Mouse (Mus musculus) CH12.LX (cell line): ENCODE measurements at regions not wholly inside any gene's neighbourhood (a gene's known extent, or its start where the extent isn't known, plus 50 kb on each side); places are given as distances from the start of the nearest gene placed in this dataset.

ENCODE experiments used
- DNase-seq: peaks from one replicate; pipeline ENCODE4 v3.0.0-alpha.2; 2013; ENCODE audit errors: extremely low read depth
- H3K27ac ChIP-seq: 2 replicates; pipeline ENCODE4 v1.5.1; 2012; ENCODE audit warnings: low read depth, mild to moderate bottlenecking, control low read depth, moderate library complexity; ENCODE audit not compliant: insufficient read depth
- H3K27me3 ChIP-seq: replicated peaks from 2 replicates; pipeline ENCODE3; 2012; ENCODE audit warnings: inconsistent platforms
- H3K36me3 ChIP-seq, 2 experiments: replicated peaks in 1 of 2; 2 replicates each; pipeline versions ENCODE3 to v1.6.1; 2012; ENCODE audit warnings: inconsistent platforms in 1 of 2, low read length in 1 of 2, mild to moderate bottlenecking in 1 of 2, mixed read lengths in 1 of 2, moderate library complexity in 1 of 2; ENCODE audit not compliant: control insufficient read depth in 1 of 2, insufficient read depth in 1 of 2
- H3K4me1 ChIP-seq, 2 experiments: 2 replicates each; pipeline ENCODE4 v1.6.1; 2012; ENCODE audit warnings: inconsistent platforms in 1 of 2, moderate library complexity in 1 of 2; ENCODE audit not compliant: insufficient read depth in 2 of 2, control insufficient read depth in 1 of 2
- H3K4me2 ChIP-seq: 2 replicates; pipeline ENCODE4 v1.6.1; 2012; ENCODE audit warnings: low read depth, mild to moderate bottlenecking, control low read depth; ENCODE audit not compliant: poor library complexity, insufficient read depth, severe bottlenecking
- H3K4me3 ChIP-seq, 3 experiments: fragments of 150-350 bp in 1 of 3; sonication (generic) in 1 of 3; replicated peaks in 1 of 3; 2 replicates each; pipeline versions ENCODE3 to v1.5.1; 2011 to 2012; ENCODE audit warnings: low read depth in 2 of 3, low read length in 2 of 3, mild to moderate bottlenecking in 2 of 3, moderate library complexity in 2 of 3, control low read depth in 1 of 3, improper control_type of control experiment in 1 of 3, inconsistent platforms in 1 of 3, mixed read lengths in 1 of 3; ENCODE audit not compliant: poor library complexity in 1 of 3
- H3K79me2 ChIP-seq: replicated peaks from 2 replicates; pipeline ENCODE4 v1.6.1; 2012; ENCODE audit warnings: mild to moderate bottlenecking, moderate library complexity; ENCODE audit not compliant: control insufficient read depth, poor library complexity, insufficient read depth, severe bottlenecking; ENCODE audit errors: extremely low read depth
- H3K9ac ChIP-seq: 2 replicates; pipeline ENCODE4 v1.6.1; 2012; ENCODE audit warnings: low read depth, mild to moderate bottlenecking, control low read depth, moderate library complexity; ENCODE audit not compliant: insufficient read depth
- H3K9me3 ChIP-seq: replicated peaks from 2 replicates; pipeline ENCODE3; 2012; ENCODE audit warnings: low read length, inconsistent platforms, mixed read lengths
- BHLHE40 ChIP-seq: IDR thresholded peaks from 2 replicates; pipeline ENCODE4 v1.6.1; 2011; ENCODE audit warnings: mild to moderate bottlenecking, low read depth, low read length, improper control_type of control experiment
- CHD1 ChIP-seq: IDR thresholded peaks from 2 replicates; pipeline ENCODE4 v1.6.1; 2012; ENCODE audit warnings: low read depth, low read length, improper control_type of control experiment, inconsistent platforms
- E2F4 ChIP-seq: IDR thresholded peaks from 2 replicates; pipeline ENCODE4 v1.6.1; 2011; ENCODE audit warnings: low read depth, low read length, improper control_type of control experiment; ENCODE audit not compliant: insufficient replicate concordance
- ELF1 ChIP-seq: IDR thresholded peaks from 2 replicates; pipeline ENCODE4 v1.6.1; 2014; ENCODE audit warnings: low read depth, mild to moderate bottlenecking, inconsistent platforms, low read length, improper control_type of control experiment
- GABPA ChIP-seq: IDR thresholded peaks from 2 replicates; pipeline ENCODE4 v1.6.1; 2012; ENCODE audit warnings: low read depth, low read length, improper control_type of control experiment, inconsistent platforms; ENCODE audit not compliant: insufficient replicate concordance
- HCFC1 ChIP-seq: IDR thresholded peaks from 2 replicates; pipeline ENCODE4 v1.6.1; 2012; ENCODE audit warnings: low read depth, mild to moderate bottlenecking, inconsistent platforms, low read length, improper control_type of control experiment
- IRF4 ChIP-seq: IDR thresholded peaks from 2 replicates; pipeline ENCODE4 v1.6.1; 2014; ENCODE audit warnings: low read depth, mild to moderate bottlenecking, inconsistent platforms, low read length, improper control_type of control experiment
- MAX ChIP-seq: IDR thresholded peaks from 2 replicates; pipeline ENCODE4 v1.6.1; 2011; ENCODE audit warnings: low read length, improper control_type of control experiment
- MEF2A ChIP-seq: IDR thresholded peaks from 2 replicates; pipeline ENCODE4 v1.6.1; 2014; ENCODE audit warnings: low read depth, mild to moderate bottlenecking, inconsistent platforms, low read length, improper control_type of control experiment, borderline replicate concordance
- NELFE ChIP-seq: IDR thresholded peaks from 2 replicates; pipeline ENCODE4 v1.6.1; 2011; ENCODE audit warnings: low read depth, low read length, improper control_type of control experiment
- POLR2AphosphoS2 ChIP-seq: IDR thresholded peaks from 2 replicates; pipeline ENCODE4 v1.6.1; 2011; ENCODE audit warnings: low read depth, low read length, improper control_type of control experiment
- SMC3 ChIP-seq: IDR thresholded peaks from 2 replicates; pipeline ENCODE4 v1.6.1; 2011; ENCODE audit warnings: low read depth, low read length, improper control_type of control experiment
- TBP ChIP-seq: conservative IDR thresholded peaks from 2 replicates; pipeline ENCODE4 v1.6.1; 2011; ENCODE audit warnings: low read depth, low read length, improper control_type of control experiment
- USF1 ChIP-seq: IDR thresholded peaks from 2 replicates; pipeline ENCODE4 v1.6.1; 2014; ENCODE audit warnings: low read depth, mild to moderate bottlenecking, inconsistent platforms, low read length, improper control_type of control experiment
- ZC3H11A ChIP-seq: IDR thresholded peaks from 2 replicates; pipeline ENCODE4 v1.6.1; 2012; ENCODE audit warnings: low read depth, mild to moderate bottlenecking, inconsistent platforms, low read length, improper control_type of control experiment
- ZKSCAN1 ChIP-seq: IDR thresholded peaks from 2 replicates; pipeline ENCODE4 v1.6.1; 2012; ENCODE audit warnings: low read depth, inconsistent platforms, low read length, improper control_type of control experiment, borderline replicate concordance
- ZMIZ1 ChIP-seq: IDR thresholded peaks from 2 replicates; pipeline ENCODE4 v1.6.1; 2012; ENCODE audit warnings: low read depth, mild to moderate bottlenecking, inconsistent platforms, low read length, improper control_type of control experiment
- ZNF384 ChIP-seq: IDR thresholded peaks from 2 replicates; pipeline ENCODE4 v1.6.1; 2012; ENCODE audit warnings: low read depth, low read length, improper control_type of control experiment, inconsistent platforms
- dilution Hi-C: fragments of 300-500 bp; cut with MboI; formaldehyde crosslinking; loops from 2 replicates; pipeline ENCODE4 v1.14.3; 2020; ENCODE audit warnings: low sequenced_read_pairs; ENCODE audit not compliant: extremely low pct_unique_long_range_greater_than_20kb, extremely low pct_ligation_motif_present
- in situ Hi-C: fragments of 300-500 bp; cut with MboI; formaldehyde crosslinking; loops from 3 replicates; pipeline ENCODE4 v1.14.3; 2019; ENCODE audit warnings: low sequenced_read_pairs, low pct_ligation_motif_present, low pct_unique_long_range_greater_than_20kb, mixed read lengths

- H3K4me1 ChIP-seq: no peaks in the 10 kb centered on the region
- no peak for DNase-seq
- H3K4me3 ChIP-seq: no peak overlapping the region
- no peaks in the 10 kb centered on the region for H3K36me3 ChIP-seq
- H3K27ac ChIP-seq: no peak overlapping the region
- TF ChIP-seq MAX (no peak), ZC3H11A (no peak), USF1 (no peak), IRF4 (no peak), SMC3 (no peak), ZNF384 (no peak), MEF2A (no peak), ZMIZ1 (no peak), GABPA (no peak), BHLHE40 (no peak), TBP (no peak), ELF1 (no peak), POLR2AphosphoS2 (no peak), NELFE (no peak), CHD1 (no peak), ZKSCAN1 (no peak)
- H3K4me2 ChIP-seq: no peak overlapping the region
- H3K9ac ChIP-seq: no peak overlapping the region
- in situ Hi-C loops (no loop called here), dilution Hi-C loops (no loop called here)
- no peaks in the 10 kb centered on the region for H3K27me3 ChIP-seq
- no peaks in the 10 kb centered on the region for H3K79me2 ChIP-seq
- H3K9me3 ChIP-seq: no peaks in the 10 kb centered on the region
Observed at GRCm38 (mm10) chr9:31765401-31765800, 147.9 kb downstream of the Barx2 start.

- no peak overlapping the region for H3K4me3 ChIP-seq
- no peaks in the 10 kb centered on the region for H3K9me3 ChIP-seq
- in situ Hi-C loops: no loop called here
- H3K4me2 ChIP-seq: no peak overlapping the region
- H3K27ac ChIP-seq: no peak overlapping the region
- TF ChIP-seq BHLHE40 (no peak), CHD1 (no peak), E2F4 (no peak), HCFC1 (no peak)
- no peaks in the 10 kb centered on the region for H3K36me3 ChIP-seq
- H3K9ac ChIP-seq: no peak overlapping the region
- DNase-seq: no peak
- H3K79me2 ChIP-seq: no peaks in the 10 kb centered on the region
- dilution Hi-C loops: no loop called here
- H3K27me3 ChIP-seq: no peaks in the 10 kb centered on the region
- H3K4me1 ChIP-seq: no peaks in the 10 kb centered on the region
Observed at GRCm38 (mm10) chr9:31757894-31758561, 155.2 kb downstream of the Barx2 start.
